In the genomic region with DNA sequence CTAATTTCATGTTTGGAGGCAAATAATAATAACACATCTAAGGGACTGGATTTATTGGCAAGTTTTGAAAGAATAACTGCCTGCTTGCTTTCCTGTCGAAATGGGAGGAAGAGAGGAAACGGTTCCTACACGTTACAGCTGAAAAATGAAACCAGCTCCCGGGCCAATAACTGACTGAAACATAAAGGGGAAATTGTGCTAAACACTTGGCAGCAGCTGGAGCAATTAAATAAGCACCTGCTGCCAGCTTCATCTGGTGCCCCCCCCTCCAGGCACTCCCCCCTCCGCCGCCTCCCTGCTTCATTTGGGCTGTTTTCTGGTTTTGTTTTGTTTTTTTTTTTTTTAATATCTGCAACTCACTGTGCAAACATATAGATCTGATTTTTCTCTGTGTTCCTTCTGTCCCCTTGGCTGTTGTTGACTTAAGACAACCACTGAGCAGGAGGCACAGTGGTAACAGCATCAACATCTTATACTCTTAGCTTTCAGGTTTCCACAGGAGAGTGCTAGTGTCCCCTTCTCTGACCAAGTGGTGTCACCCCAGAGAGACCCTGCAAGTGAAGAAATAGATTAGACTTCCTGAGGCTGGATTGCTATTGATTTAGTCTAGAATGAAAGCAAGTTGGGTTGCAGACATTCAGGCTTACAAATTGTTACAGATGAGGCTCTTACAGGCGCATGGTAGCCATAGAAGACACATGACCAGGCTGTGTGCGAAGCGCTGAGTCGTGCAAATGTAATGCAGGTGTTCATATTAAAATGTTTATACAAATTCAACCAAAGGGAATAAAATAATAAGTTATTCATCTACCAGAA, we compare ENCODE assay signal across 12 mouse cellular contexts. TPM values are rescaled to one million over a fixed set of nuclear protein-coding genes. Genes with fewer than 3 reads are reported as not detected.
DNase-seq lines count a peak whose midpoint lies in the region; ATAC-seq lines count a peak whose summit lies in the region.
"Had no signal": no experiment of that assay in that cellular context is flagged by ENCODE, and none has a peak within 500 bp of the region (broad histone marks: within the 10 kb centered on the region; RNA-seq: fewer than 3 reads in every experiment).

No protein-coding gene starts in this region.

- H3K4me1 ChIP-seq in kidney, embryonic 15.5 days: no peaks in the 10 kb centered on the region
- H3K4me1 ChIP-seq in midbrain, embryonic 14.5 days (ENCODE audit: control insufficient read depth, insufficient read depth, low read length): no peaks in the 10 kb centered on the region
- H3K4me1 ChIP-seq: liver, embryonic 15.5 days had no signal

- H3K4me3 ChIP-seq in kidney, embryonic 15.5 days (replicated peaks): no peak overlapping the region
- no peak overlapping the region for H3K4me3 ChIP-seq in midbrain, embryonic 14.5 days (replicated peaks; ENCODE audit: low read depth, low read length)
- H3K4me3 ChIP-seq: liver, embryonic 15.5 days had no signal

- DNase-seq in kidney, adult 9 months: no peak
- DNase-seq in brain, adult 2 months (ENCODE audit: low read depth, low spot score): peak; percentile 55
- DNase-seq in forelimb bud, embryonic 11.5 days (ENCODE audit: low read depth, low spot score): peak; percentile 41
- DNase-seq in midbrain, embryonic 14.5 days: peak; percentile 39
- no peak for DNase-seq in urinary bladder, postnatal 25 days (ENCODE audit: low spot score)
- no peak for DNase-seq in adrenal gland, postnatal 4 days (ENCODE audit: low spot score in 2 of 2)
- no peak for DNase-seq in kidney, postnatal 36 days
- DNase-seq: adrenal gland, adult 8-10 months; kidney, adult 11 months had no signal

- H3K27me3 ChIP-seq in kidney, embryonic 15.5 days: no peaks in the 10 kb centered on the region
- no peaks in the 10 kb centered on the region for H3K27me3 ChIP-seq in midbrain, embryonic 14.5 days (ENCODE audit: control insufficient read depth, insufficient read depth, low read length)
- H3K27me3 ChIP-seq: liver, embryonic 15.5 days had no signal

- H3K36me3 ChIP-seq in kidney, embryonic 15.5 days: no peaks in the 10 kb centered on the region
- no peaks in the 10 kb centered on the region for H3K36me3 ChIP-seq in midbrain, embryonic 14.5 days (ENCODE audit: control insufficient read depth, insufficient read depth, low read length)
- H3K36me3 ChIP-seq: liver, embryonic 15.5 days had no signal

- ATAC-seq in kidney, embryonic 15.5 days (replicated peaks; ENCODE audit: low FRiP score): no peak
- ATAC-seq in midbrain, embryonic 14.5 days (ENCODE audit: low FRiP score, low TSS enrichment): no peak

- H3K9ac ChIP-seq in kidney, embryonic 15.5 days: no peak overlapping the region
- no peak overlapping the region for H3K9ac ChIP-seq in midbrain, embryonic 14.5 days (replicated peaks; ENCODE audit: low read length)
- H3K9ac ChIP-seq: liver, embryonic 15.5 days had no signal

- WGBS in kidney, embryonic 15.5 days: 49% methylated on average over 10 of the region's 10 CpGs
- WGBS in midbrain, embryonic 14.5 days: 76% methylated on average over 10 of the region's 10 CpGs

- H3K4me2 ChIP-seq in kidney, embryonic 15.5 days: peak overlapping the region; percentile 18; the same call in 1 of the 2 replicates
- no peak overlapping the region for H3K4me2 ChIP-seq in midbrain, embryonic 14.5 days (ENCODE audit: low read length)
- H3K4me2 ChIP-seq: liver, embryonic 15.5 days had no signal

- no peaks in the 10 kb centered on the region for H3K9me3 ChIP-seq in kidney, embryonic 15.5 days (replicated peaks)
- no peaks in the 10 kb centered on the region for H3K9me3 ChIP-seq in midbrain, embryonic 14.5 days (ENCODE audit: control insufficient read depth, low read length)
- H3K9me3 ChIP-seq: liver, embryonic 15.5 days had no signal

- H3K27ac ChIP-seq in kidney, embryonic 15.5 days: no peak overlapping the region
- peak overlapping the region; percentile 38; the same call in 1 of the 2 replicates for H3K27ac ChIP-seq in midbrain, embryonic 14.5 days (replicated peaks; ENCODE audit: low read depth, low read length)
- H3K27ac ChIP-seq: liver, embryonic 15.5 days had no signal

RNA-seq across cellular contexts. Expression of gene Lgi1, which starts 18.8 kb away (rescaled TPM):
- 2.2 and 2.8 TPM in 2 replicates for polyA plus RNA-seq in kidney, embryonic 15.5 days (2015; fragmentation: Nextera tagmentation; extraction: Ambion mirVana)
- 15.0 and 15.1 TPM in 2 replicates for polyA plus RNA-seq in midbrain, embryonic 14.5 days (2014; fragmentation: Nextera tagmentation; extraction: Ambion mirVana)
- total RNA-seq in adrenal gland, postnatal 4 days (2021): 1 to 10 TPM; 4.6 to 5.3 TPM
- total RNA-seq: common myeloid progenitor, adult 5-6 weeks had no signal

RNA-seq across cellular contexts. Expression of gene Fra10ac1, which starts 21.6 kb away (rescaled TPM):
- 38.6 and 39.6 TPM in 2 replicates for polyA plus RNA-seq in kidney, embryonic 15.5 days (2015; fragmentation: Nextera tagmentation; extraction: Ambion mirVana)
- 40.3 and 41.0 TPM in 2 replicates for polyA plus RNA-seq in midbrain, embryonic 14.5 days (2014; fragmentation: Nextera tagmentation; extraction: Ambion mirVana)
- total RNA-seq in adrenal gland, postnatal 4 days (2021): 10 to 100 TPM; 16.6 to 19.3 TPM

Comparison
In these comparisons a context has a peak if more than half of its experiments do, and no peak if none do; other contexts are left out.
1. DNase-seq: peak in brain, adult 2 months (single experiment), forelimb bud, embryonic 11.5 days (single experiment) and midbrain, embryonic 14.5 days (single experiment); none in kidney, adult 9 months (single experiment), urinary bladder, postnatal 25 days (single experiment), adrenal gland, postnatal 4 days (0 of 2) and kidney, postnatal 36 days (0 of 2).